Mouse (Mus musculus): Measurements from ENCODE around the gene Nek2. TPM values are rescaled to one million over a fixed set of nuclear protein-coding genes. Genes with fewer than 3 reads are reported as not detected.

Nek2 gene
- polyA plus RNA-seq, 1 experiment from 2014 or later, result 16.5 TPM

GRCm38 (mm10) chr1:191881663-191882062, 60.4 kb downstream of the Nek2 start:
- Histone ChIP-seq H3K4me2 (ENCODE audit: low read length) (no peak overlapping the region), H3K27me3 (replicated peaks; ENCODE audit: control insufficient read depth, insufficient read depth, low read length) (no peaks in the 10 kb centered on the region), H3K9ac (replicated peaks; ENCODE audit: low read depth, low read length) (no peak overlapping the region), H3K27ac (ENCODE audit: low read length) (no peak overlapping the region), H3K9me3 (ENCODE audit: control insufficient read depth, low read length) (no peaks in the 10 kb centered on the region), H3K4me3 (replicated peaks; ENCODE audit: low read length) (no peak overlapping the region), H3K36me3 (ENCODE audit: control insufficient read depth, insufficient read depth) (no peaks in the 10 kb centered on the region), H3K4me1 (replicated peaks; ENCODE audit: control insufficient read depth, insufficient read depth, low read length) (peaks cover 4% of the 10 kb centered on the region; the same call in 1 of the 2 replicates)
- WGBS, result 72% methylated on average over 2 of the region's 2 CpGs
- no peak for ATAC-seq

Other genes with a start within 250 kb of the Nek2 start
- 19.9 and 20.6 TPM in 2 replicates for gene Dtl, start 245.9 kb upstream of the Nek2 start, polyA plus RNA-seq (2015; fragmentation: Nextera tagmentation; extraction: Ambion mirVana)
- gene Ints7, start 245.8 kb upstream of the Nek2 start, polyA plus RNA-seq (2015; fragmentation: Nextera tagmentation; extraction: Ambion mirVana), result 49.0 and 53.0 TPM in 2 replicates
- 30.3 and 31.9 TPM in 2 replicates for gene Lpgat1, start 103.6 kb upstream of the Nek2 start, polyA plus RNA-seq (2015; fragmentation: Nextera tagmentation; extraction: Ambion mirVana)
- gene Slc30a1, start 85.3 kb downstream of the Nek2 start, polyA plus RNA-seq (2015; fragmentation: Nextera tagmentation; extraction: Ambion mirVana), result 2.4 and 2.7 TPM in 2 replicates
- 2.1 and 2.5 TPM in 2 replicates for gene Rd3, start 155.9 kb downstream of the Nek2 start, polyA plus RNA-seq (2015; fragmentation: Nextera tagmentation; extraction: Ambion mirVana)

Data from forebrain, embryonic 16.5 days (tissue).